Mouse (Mus musculus): ENCODE measurements around the gene Scrn1. TPM values are rescaled to one million over a fixed set of nuclear protein-coding genes. Genes with fewer than 3 reads are reported as not detected.
A peak's percentile ranks its signal among the peaks of the same experiment; 100 is the strongest.

The Scrn1 gene
- polyA plus RNA-seq (2015; fragmentation: Nextera tagmentation; extraction: Ambion mirVana): 125 and 130 TPM in 2 replicates

DNA sequence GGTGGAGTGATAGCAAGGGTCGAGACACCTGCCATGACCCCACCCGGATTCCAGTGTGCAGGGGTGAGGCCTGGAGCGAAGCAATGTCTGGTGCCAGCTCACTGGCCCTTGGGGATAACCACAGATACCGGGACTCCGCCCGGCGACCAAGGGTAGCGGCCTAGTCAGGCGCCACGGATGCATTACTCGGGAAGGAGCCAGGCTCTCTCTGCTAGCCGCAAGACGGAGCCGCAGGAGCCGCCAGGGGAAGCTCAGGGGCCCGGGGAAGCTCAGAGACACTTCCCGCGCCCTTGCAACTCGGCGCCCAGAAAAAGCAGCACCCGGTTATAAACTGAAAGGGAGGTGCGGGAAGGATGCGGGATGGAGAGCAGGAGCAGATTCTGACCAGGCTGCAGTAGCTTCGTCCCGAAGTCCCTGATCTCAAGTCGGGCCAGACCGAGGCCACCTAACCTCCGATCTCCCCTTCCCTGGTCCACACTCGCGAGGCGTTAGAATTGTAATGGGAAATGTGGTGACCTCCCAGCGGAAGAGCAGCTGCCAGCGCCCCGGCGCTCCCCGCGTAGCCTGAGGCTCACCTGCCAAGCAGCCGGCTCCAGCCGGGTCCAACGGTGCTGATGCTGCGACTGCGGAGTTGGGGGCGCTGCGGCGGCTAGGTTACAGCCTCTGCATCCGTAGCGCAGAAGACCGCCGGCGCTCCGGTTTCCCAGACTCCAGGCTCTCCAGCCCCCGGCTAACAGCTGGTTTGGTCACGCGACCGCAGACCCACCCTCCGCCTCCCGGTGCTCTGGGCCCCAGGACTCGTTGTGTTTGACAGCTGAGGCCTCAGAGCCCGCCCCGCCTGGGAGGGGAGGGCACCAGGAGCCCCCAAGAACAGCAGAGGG lies at the start of gene Scrn1:
Gene Scrn1 (minus strand): TSS at position 825 of the 881 bp plus-strand sequence.
- Histone ChIP-seq H3K4me1 (ENCODE audit: control insufficient read depth, insufficient read depth, low read length) (peaks cover 37% of the 10 kb centered on the region), H3K9ac (ENCODE audit: low read depth, low read length) (peak within 1 kb of the TSS; percentile 93)

GRCm38 (mm10) chr6:54606241-54606640 lies 40.0 kb upstream of the Scrn1 start:
- Histone ChIP-seq H3K4me2 (ENCODE audit: low read length) (no peak overlapping the region), H3K27me3 (ENCODE audit: control insufficient read depth, insufficient read depth, low read depth, low read length) (no peaks in the 10 kb centered on the region), H3K27ac (ENCODE audit: low read length) (no peak overlapping the region), H3K9ac (ENCODE audit: low read depth, low read length) (no peak overlapping the region), H3K4me3 (ENCODE audit: low read depth, low read length) (no peak overlapping the region), H3K9me3 (replicated peaks; ENCODE audit: control insufficient read depth, low read length, poor library complexity, severe bottlenecking) (no peaks in the 10 kb centered on the region; the same call in 1 of the 2 replicates), H3K36me3 (ENCODE audit: control insufficient read depth, insufficient read depth, low read length) (no peaks in the 10 kb centered on the region; the same call in 1 of the 2 replicates), H3K4me1 (ENCODE audit: control insufficient read depth, insufficient read depth, low read length) (no peaks in the 10 kb centered on the region)
- 57% methylated on average over 4 of the region's 4 CpGs for WGBS
- no peak for ATAC-seq

More for the DNA sequence above, at the start of gene Scrn1:
- Histone ChIP-seq H3K36me3 (ENCODE audit: control insufficient read depth, insufficient read depth, low read length) (no peaks in the 10 kb centered on the region), H3K9me3 (replicated peaks; ENCODE audit: control insufficient read depth, low read length, poor library complexity, severe bottlenecking) (no peaks in the 10 kb centered on the region), H3K4me3 (ENCODE audit: low read depth, low read length) (peak within 1 kb of the TSS; percentile 69), H3K27me3 (ENCODE audit: control insufficient read depth, insufficient read depth, low read depth, low read length) (no peaks in the 10 kb centered on the region), H3K27ac (ENCODE audit: low read length) (peak within 1 kb of the TSS; percentile 94), H3K4me2 (ENCODE audit: low read length) (peak within 1 kb of the TSS; percentile 80)
- peak; percentile 86 for ATAC-seq
- under 1% methylated on average over 59 of the region's 60 CpGs for WGBS

DNA sequence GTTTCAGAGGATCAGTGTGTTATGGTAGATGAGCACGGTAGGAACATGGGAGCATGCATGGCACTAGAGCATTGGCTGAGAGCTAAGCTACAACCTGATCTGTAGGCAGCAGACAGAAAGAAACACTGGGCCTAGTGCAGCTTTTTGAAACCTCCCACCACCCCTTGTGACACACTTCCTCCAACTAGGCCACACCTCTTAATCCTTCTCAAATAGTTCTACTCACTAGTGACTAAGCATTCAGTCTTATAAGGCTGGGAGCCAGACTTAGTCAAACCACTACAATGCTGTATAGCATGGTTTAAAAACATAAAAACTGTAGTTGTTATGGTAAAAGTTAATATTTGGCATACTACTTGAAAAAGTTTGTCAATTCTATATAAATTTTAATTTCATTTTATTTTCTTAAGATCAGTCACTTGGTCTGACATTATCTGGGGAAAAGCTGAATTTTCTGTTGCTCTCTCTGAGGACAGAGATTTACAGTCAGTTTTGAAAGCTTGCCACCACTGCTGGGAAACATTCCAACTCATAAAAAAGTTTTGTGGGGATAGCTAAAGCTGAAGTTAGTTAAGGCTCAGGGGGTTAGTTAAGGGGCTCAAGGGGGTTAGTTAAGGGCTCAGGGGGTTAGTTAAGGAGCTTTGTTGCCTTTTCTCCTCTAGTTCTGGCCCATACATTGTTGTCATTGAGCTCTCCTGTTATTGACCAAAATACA lies 37.9 kb upstream of the Scrn1 start:
- 100% methylated on average over 1 of the region's 1 CpGs for WGBS
- Histone ChIP-seq H3K4me2 (ENCODE audit: low read length) (no peak overlapping the region), H3K9me3 (replicated peaks; ENCODE audit: control insufficient read depth, low read length, poor library complexity, severe bottlenecking) (no peaks in the 10 kb centered on the region), H3K4me1 (ENCODE audit: control insufficient read depth, insufficient read depth, low read length) (no peaks in the 10 kb centered on the region), H3K9ac (ENCODE audit: low read depth, low read length) (no peak overlapping the region), H3K27ac (ENCODE audit: low read length) (no peak overlapping the region), H3K36me3 (ENCODE audit: control insufficient read depth, insufficient read depth, low read length) (no peaks in the 10 kb centered on the region; the same call in 1 of the 2 replicates), H3K4me3 (ENCODE audit: low read depth, low read length) (no peak overlapping the region), H3K27me3 (ENCODE audit: control insufficient read depth, insufficient read depth, low read depth, low read length) (no peaks in the 10 kb centered on the region)
- no peak for ATAC-seq

GRCm38 (mm10) chr6:54602891-54603290 lies 36.6 kb upstream of the Scrn1 start:
- Histone ChIP-seq H3K9ac (ENCODE audit: low read depth, low read length) (no peak overlapping the region), H3K27me3 (ENCODE audit: control insufficient read depth, insufficient read depth, low read depth, low read length) (no peaks in the 10 kb centered on the region), H3K27ac (ENCODE audit: low read length) (no peak overlapping the region), H3K4me2 (ENCODE audit: low read length) (no peak overlapping the region), H3K36me3 (ENCODE audit: control insufficient read depth, insufficient read depth, low read length) (no peaks in the 10 kb centered on the region; the same call in 1 of the 2 replicates), H3K9me3 (replicated peaks; ENCODE audit: control insufficient read depth, low read length, poor library complexity, severe bottlenecking) (no peaks in the 10 kb centered on the region), H3K4me3 (ENCODE audit: low read depth, low read length) (no peak overlapping the region), H3K4me1 (ENCODE audit: control insufficient read depth, insufficient read depth, low read length) (no peaks in the 10 kb centered on the region; the same call in 1 of the 2 replicates)
- ATAC-seq: no peak
- WGBS: 90% methylated on average over 2 of the region's 2 CpGs

GRCm38 (mm10) chr6:54600681-54601347 lies 34.5 kb upstream of the Scrn1 start:
- Histone ChIP-seq H3K27me3 (ENCODE audit: control insufficient read depth, insufficient read depth, low read depth, low read length) (no peaks in the 10 kb centered on the region), H3K36me3 (ENCODE audit: control insufficient read depth, insufficient read depth, low read length) (no peaks in the 10 kb centered on the region; the same call in 1 of the 2 replicates), H3K9ac (ENCODE audit: low read depth, low read length) (no peak overlapping the region), H3K27ac (ENCODE audit: low read length) (no peak overlapping the region), H3K4me2 (ENCODE audit: low read length) (no peak overlapping the region), H3K9me3 (replicated peaks; ENCODE audit: control insufficient read depth, low read length, poor library complexity, severe bottlenecking) (no peaks in the 10 kb centered on the region), H3K4me1 (ENCODE audit: control insufficient read depth, insufficient read depth, low read length) (peaks cover 15% of the 10 kb centered on the region), H3K4me3 (ENCODE audit: low read depth, low read length) (no peak overlapping the region)
- no peak for ATAC-seq
- WGBS: 84% methylated on average over 5 of the region's 5 CpGs

GRCm38 (mm10) chr6:54597711-54598110 lies 31.4 kb upstream of the Scrn1 start:
- peaks cover 23% of the 10 kb centered on the region for H3K4me1 ChIP-seq (ENCODE audit: control insufficient read depth, insufficient read depth, low read length)
- H3K9ac ChIP-seq (ENCODE audit: low read depth, low read length): no peak overlapping the region
- no peaks in the 10 kb centered on the region for H3K9me3 ChIP-seq (replicated peaks; ENCODE audit: control insufficient read depth, low read length, poor library complexity, severe bottlenecking)
- ATAC-seq: no peak
- no peak overlapping the region for H3K4me2 ChIP-seq (ENCODE audit: low read length)
- no peaks in the 10 kb centered on the region for H3K27me3 ChIP-seq (ENCODE audit: control insufficient read depth, insufficient read depth, low read depth, low read length)
- H3K36me3 ChIP-seq (ENCODE audit: control insufficient read depth, insufficient read depth, low read length): no peaks in the 10 kb centered on the region
- H3K4me3 ChIP-seq (ENCODE audit: low read depth, low read length): no peak overlapping the region
- H3K27ac ChIP-seq (ENCODE audit: low read length): no peak overlapping the region
- WGBS: 92% methylated on average over 3 of the region's 3 CpGs

DNA sequence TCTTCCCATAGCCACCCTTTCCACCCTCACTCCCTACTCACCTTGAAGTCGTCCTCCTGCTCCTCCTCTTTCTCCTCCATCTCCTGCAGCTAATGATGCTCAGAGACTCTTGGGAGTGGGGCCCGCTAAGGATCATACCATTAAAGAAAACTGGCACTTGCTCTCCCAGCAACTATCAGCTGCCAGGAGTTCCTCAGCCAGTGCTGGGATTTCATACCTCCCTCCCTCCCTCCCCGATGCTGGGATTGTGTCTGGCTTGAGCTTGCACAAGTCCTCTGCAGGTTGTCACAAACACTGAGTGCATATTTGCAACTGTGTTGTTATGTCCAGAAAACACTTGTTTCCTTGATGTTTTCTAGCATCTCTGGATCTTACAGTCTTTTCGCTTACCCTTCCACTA lies 30.9 kb upstream of the Scrn1 start, which contains the start of gene Fkbp14:
Gene Fkbp14 (minus strand): TSS at position 101 of the 400 bp plus-strand sequence.
- H3K4me1 ChIP-seq (ENCODE audit: control insufficient read depth, insufficient read depth, low read length): peaks cover 23% of the 10 kb centered on the region
- H3K4me2 ChIP-seq (ENCODE audit: low read length): peak within 1 kb of the TSS; percentile 64
- no peak for ATAC-seq
- H3K27me3 ChIP-seq (ENCODE audit: control insufficient read depth, insufficient read depth, low read depth, low read length): no peaks in the 10 kb centered on the region
- no peaks in the 10 kb centered on the region for H3K36me3 ChIP-seq (ENCODE audit: control insufficient read depth, insufficient read depth, low read length)
- no peak within 1 kb of the TSS for H3K9ac ChIP-seq (ENCODE audit: low read depth, low read length)
- H3K4me3 ChIP-seq (ENCODE audit: low read depth, low read length): peak within 1 kb of the TSS; percentile 87; the same call in 1 of the 2 replicates
- WGBS: 82% methylated on average over 4 of the region's 4 CpGs
- H3K9me3 ChIP-seq (replicated peaks; ENCODE audit: control insufficient read depth, low read length, poor library complexity, severe bottlenecking): no peaks in the 10 kb centered on the region
- no peak within 1 kb of the TSS for H3K27ac ChIP-seq (ENCODE audit: low read length)

DNA sequence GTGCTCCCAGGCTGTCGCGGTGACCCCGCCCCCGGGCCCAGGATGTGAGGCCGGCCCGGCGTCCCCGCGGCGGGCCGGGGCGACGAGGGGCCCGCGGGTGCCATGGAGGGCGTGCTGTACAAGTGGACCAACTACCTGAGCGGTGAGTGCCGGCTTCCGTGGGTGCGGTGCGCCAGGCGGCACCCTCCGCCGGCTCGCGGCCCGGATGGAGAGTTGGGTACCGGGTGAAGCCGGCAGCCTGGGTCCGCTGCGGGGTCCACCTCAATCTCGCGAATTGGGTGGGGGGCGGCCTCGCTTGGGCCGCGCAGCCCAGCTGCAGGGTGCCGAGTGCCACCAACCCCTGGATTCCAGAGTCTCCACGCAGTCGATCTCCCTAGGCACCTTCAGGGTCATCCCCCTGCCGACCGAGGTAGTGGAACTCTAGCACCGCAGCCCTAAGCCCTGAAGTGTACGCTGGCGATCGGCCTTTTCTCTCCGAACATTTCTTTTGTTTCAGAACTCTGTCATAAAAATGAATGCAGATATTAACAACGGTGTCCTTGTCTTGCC lies 29.1 kb upstream of the Scrn1 start:
- Histone ChIP-seq H3K36me3 (ENCODE audit: control insufficient read depth, insufficient read depth, low read length) (no peaks in the 10 kb centered on the region), H3K9ac (ENCODE audit: low read depth, low read length) (peak overlapping the region; percentile 87), H3K9me3 (replicated peaks; ENCODE audit: control insufficient read depth, low read length, poor library complexity, severe bottlenecking) (no peaks in the 10 kb centered on the region), H3K27ac (ENCODE audit: low read length) (peak overlapping the region; percentile 73), H3K4me2 (ENCODE audit: low read length) (peak overlapping the region; percentile 64), H3K4me3 (ENCODE audit: low read depth, low read length) (peak overlapping the region; percentile 87), H3K4me1 (ENCODE audit: control insufficient read depth, insufficient read depth, low read length) (peaks cover 26% of the 10 kb centered on the region), H3K27me3 (ENCODE audit: control insufficient read depth, insufficient read depth, low read depth, low read length) (no peaks in the 10 kb centered on the region)
- ATAC-seq: peak; percentile 74
- under 1% methylated on average over 46 of the region's 48 CpGs for WGBS
